Mouse (Mus musculus) left cerebral cortex, adult 18-20 months (tissue): ENCODE results near the gene Olfr622. TPM values are rescaled to one million over a fixed set of nuclear protein-coding genes. Genes with fewer than 3 reads are reported as not detected.

Source experiments
- DNase-seq, 2 experiments: peaks; one replicate each; pipeline ENCODE4 v3.0.0; 2021 to 2022; ENCODE audit warnings: low spot score in 2 of 2, mixed read lengths in 1 of 2
- long read RNA-seq, 2 experiments: library from polyadenylated mRNA; stranded (forward); transcript quantifications; one replicate each; pipeline ENCODE4 v2.0.0; 2021
- total RNA-seq, 2 experiments: library from RNA; stranded (reverse); gene quantifications; 2 replicates each; pipeline ENCODE4 v1.2.3; 2021

Gene Olfr622
- total RNA-seq: not detected
- long read RNA-seq, experiment 1: 0 reads
- long read RNA-seq, experiment 2: 0 reads

GRCm38 (mm10) chr7:103642602-103643001 lies at the start of gene Olfr622:
Gene Olfr622 (minus strand): TSS chr7:103642702.
- DNase-seq: no peak

- DNase-seq: no peak
These were observed 39.9 kb upstream of the Olfr622 start, which contains the start of gene Olfr625-ps1 for GRCm38 (mm10) chr7:103682420-103682819. Gene Olfr625-ps1 (plus strand): TSS chr7:103682720.

- DNase-seq: no peak
These were observed 28.6 kb upstream of the Olfr622 start, which contains the start of gene Olfr624 for GRCm38 (mm10) chr7:103671091-103671490. Gene Olfr624 (minus strand): TSS chr7:103671191.

- DNase-seq: no peak
These were observed 21.1 kb upstream of the Olfr622 start, which contains the start of gene Olfr623 for GRCm38 (mm10) chr7:103663598-103663997. Gene Olfr623 (minus strand): TSS chr7:103663698.

- DNase-seq: no peak
These were observed 1.6 kb upstream of the Olfr622 start for GRCm38 (mm10) chr7:103644070-103644469.

- no peak for DNase-seq
These were observed 5.7 kb downstream of the Olfr622 start for GRCm38 (mm10) chr7:103636795-103637194.

- no peak for DNase-seq
These were observed 30.1 kb downstream of the Olfr622 start, which contains the start of gene Olfr620 for GRCm38 (mm10) chr7:103612434-103612833. Gene Olfr620 (minus strand): TSS chr7:103612534.

GRCm38 (mm10) chr7:103607425-103607824 lies 35.1 kb downstream of the Olfr622 start:
- no peak for DNase-seq

GRCm38 (mm10) chr7:103600275-103600674 lies 42.2 kb downstream of the Olfr622 start, which contains the start of gene Olfr619:
Gene Olfr619 (plus strand): TSS chr7:103600575.
- DNase-seq: no peak

GRCm38 (mm10) chr7:103589803-103590202 lies 52.7 kb downstream of the Olfr622 start, which contains the start of gene Olfr618:
Gene Olfr618 (plus strand): TSS chr7:103590103.
- DNase-seq: no peak

Other genes with a start within 250 kb of the Olfr622 start
- gene Usp17lc, start 227.6 kb downstream of the Olfr622 start, total RNA-seq: not detected
- gene Olfr605, start 197.3 kb downstream of the Olfr622 start, total RNA-seq: not detected
- gene Olfr606, start 193.7 kb downstream of the Olfr622 start, total RNA-seq: not detected
- gene Olfr607, start 178.6 kb downstream of the Olfr622 start, total RNA-seq: not detected
- not detected for gene Olfr608, start 172.8 kb downstream of the Olfr622 start, total RNA-seq
- gene Olfr609, start 144.6 kb downstream of the Olfr622 start, total RNA-seq: not detected
- not detected for gene Olfr610, start 130.6 kb downstream of the Olfr622 start, total RNA-seq
- gene Olfr611, start 121.9 kb downstream of the Olfr622 start, total RNA-seq: not detected
- not detected for gene Olfr612, start 100.0 kb downstream of the Olfr622 start, total RNA-seq
- gene Olfr613, start 94.6 kb downstream of the Olfr622 start, total RNA-seq: not detected
- gene Olfr615, start 86.6 kb downstream of the Olfr622 start, total RNA-seq: not detected
- not detected for gene Olfr616, start 73.6 kb downstream of the Olfr622 start, total RNA-seq
- gene Olfr617, start 69.6 kb downstream of the Olfr622 start, total RNA-seq: not detected
- gene Olfr618, start 52.6 kb downstream of the Olfr622 start, total RNA-seq: not detected
- gene Olfr619, start 42.1 kb downstream of the Olfr622 start, total RNA-seq: not detected
- gene Olfr620, start 30.2 kb downstream of the Olfr622 start, total RNA-seq: not detected
- gene Olfr623, start 21.0 kb upstream of the Olfr622 start, total RNA-seq: not detected
- gene Olfr624, start 28.5 kb upstream of the Olfr622 start, total RNA-seq: under 1 TPM in 1 of 2 experiments, not detected in 1; 0.07 TPM
- not detected for gene Olfr625-ps1, start 40.0 kb upstream of the Olfr622 start, total RNA-seq
- gene Olfr243, start 72.0 kb upstream of the Olfr622 start, total RNA-seq: not detected
- gene Olfr628, start 87.7 kb upstream of the Olfr622 start, total RNA-seq: not detected
- not detected for gene Olfr629, start 102.2 kb upstream of the Olfr622 start, total RNA-seq
- gene Olfr630, start 114.6 kb upstream of the Olfr622 start, total RNA-seq: not detected
- not detected for gene Olfr69, start 128.9 kb upstream of the Olfr622 start, total RNA-seq
- not detected for gene Olfr68, start 137.0 kb upstream of the Olfr622 start, total RNA-seq
- gene Olfr67, start 149.1 kb upstream of the Olfr622 start, total RNA-seq: not detected
- 10 to 100 TPM; 40.8 to 52.6 TPM for gene Hbb-bt, start 171.3 kb upstream of the Olfr622 start, total RNA-seq
- 100 to 1,000 TPM; 337 to 460 TPM for gene Hbb-bs, start 185.4 kb upstream of the Olfr622 start, total RNA-seq
- gene Hbb-bh2, start 197.8 kb upstream of the Olfr622 start, total RNA-seq: not detected
- not detected for gene Hbb-bh1, start 200.5 kb upstream of the Olfr622 start, total RNA-seq
- not detected for gene Hbb-y, start 210.5 kb upstream of the Olfr622 start, total RNA-seq
- not detected for gene Olfr66, start 243.6 kb upstream of the Olfr622 start, total RNA-seq